Mouse (Mus musculus): ENCODE data around the gene Insrr. TPM values are rescaled to one million over a fixed set of nuclear protein-coding genes. Genes with fewer than 3 reads are reported as not detected.
A peak's percentile ranks its signal among the peaks of the same experiment; 100 is the strongest.

The Insrr gene
- 2.7 and 2.8 TPM in 2 replicates for polyA plus RNA-seq (2015; fragmentation: Nextera tagmentation; extraction: Ambion mirVana)

GRCm38 (mm10) chr3:87796736-87797334 lies at the start of gene Insrr:
Insrr (plus strand) TSS chr3:87796951.
- peak within 1 kb of the TSS; percentile 52; the same call in 1 of the 2 replicates for H3K9ac ChIP-seq (replicated peaks; ENCODE audit: low read length)
- ATAC-seq (ENCODE audit: low FRiP score, low TSS enrichment) = no peak; the same call in 1 of the 2 replicates

GRCm38 (mm10) chr3:87748431-87748830 lies 48.3 kb upstream of the Insrr start, which contains the start of gene Lrrc71:
Lrrc71 (minus strand) TSS chr3:87748625.
- no peak within 1 kb of the TSS for H3K27ac ChIP-seq (ENCODE audit: low read length)
- H3K27me3 ChIP-seq (ENCODE audit: insufficient read depth, low read length) = no peaks in the 10 kb centered on the region
- peaks cover 25% of the 10 kb centered on the region for H3K4me1 ChIP-seq (ENCODE audit: insufficient read depth, low read length)
- no peak within 1 kb of the TSS for H3K4me3 ChIP-seq (ENCODE audit: low read length)
- 39% methylated on average over 13 of the region's 13 CpGs for WGBS
- no peak within 1 kb of the TSS for H3K9ac ChIP-seq (replicated peaks; ENCODE audit: low read length)
- H3K4me2 ChIP-seq (replicated peaks; ENCODE audit: low read depth, low read length) = no peak within 1 kb of the TSS
- no peaks in the 10 kb centered on the region for H3K9me3 ChIP-seq (ENCODE audit: low read length)
- peaks cover 36% of the 10 kb centered on the region for H3K36me3 ChIP-seq (ENCODE audit: insufficient read depth, low read length)
- ATAC-seq (ENCODE audit: low FRiP score, low TSS enrichment) = peak; percentile 53

More at GRCm38 (mm10) chr3:87796736-87797334, at the start of gene Insrr:
- H3K4me2 ChIP-seq (replicated peaks; ENCODE audit: low read depth, low read length) = peak within 1 kb of the TSS; percentile 68
- no peaks in the 10 kb centered on the region for H3K9me3 ChIP-seq (ENCODE audit: low read length)
- 1% methylated on average over 29 of the region's 29 CpGs for WGBS
- H3K27me3 ChIP-seq (ENCODE audit: insufficient read depth, low read length) = peaks cover 95% of the 10 kb centered on the region
- peak within 1 kb of the TSS; percentile 44 for H3K4me3 ChIP-seq (ENCODE audit: low read length)
- no peak within 1 kb of the TSS for H3K27ac ChIP-seq (ENCODE audit: low read length)
- no peaks in the 10 kb centered on the region for H3K36me3 ChIP-seq (ENCODE audit: insufficient read depth, low read length)
- peaks cover 31% of the 10 kb centered on the region for H3K4me1 ChIP-seq (ENCODE audit: insufficient read depth, low read length)

DNA sequence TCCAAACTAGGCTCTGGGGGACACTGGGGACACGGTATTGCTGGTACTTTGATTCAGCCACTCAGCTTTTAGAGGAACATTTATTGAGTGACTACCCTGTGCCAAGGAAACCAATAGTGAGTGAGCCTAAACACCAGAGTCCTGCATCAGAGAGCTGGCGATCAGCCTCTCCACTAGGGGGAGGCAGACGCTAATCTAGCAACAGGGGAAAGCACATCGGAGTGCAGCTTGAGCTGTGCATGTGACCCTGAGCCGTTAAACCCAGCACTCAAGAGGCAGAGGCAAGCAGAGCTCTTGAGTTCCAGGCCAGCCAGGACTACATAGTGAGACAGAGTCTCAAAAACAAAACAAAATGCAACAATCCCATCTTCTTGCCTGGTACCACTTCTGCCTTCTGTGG lies 47.7 kb upstream of the Insrr start:
- H3K9me3 ChIP-seq (ENCODE audit: low read length) = no peaks in the 10 kb centered on the region
- no peak overlapping the region for H3K4me2 ChIP-seq (replicated peaks; ENCODE audit: low read depth, low read length)
- no peak; the same call in 1 of the 2 replicates for ATAC-seq (ENCODE audit: low FRiP score, low TSS enrichment)
- no peak overlapping the region for H3K4me3 ChIP-seq (ENCODE audit: low read length)
- H3K27me3 ChIP-seq (ENCODE audit: insufficient read depth, low read length) = no peaks in the 10 kb centered on the region
- peaks cover 42% of the 10 kb centered on the region for H3K36me3 ChIP-seq (ENCODE audit: insufficient read depth, low read length)
- H3K27ac ChIP-seq (ENCODE audit: low read length) = no peak overlapping the region
- WGBS = 25% methylated on average over 5 of the region's 5 CpGs
- H3K4me1 ChIP-seq (ENCODE audit: insufficient read depth, low read length) = peaks cover 25% of the 10 kb centered on the region
- no peak overlapping the region for H3K9ac ChIP-seq (replicated peaks; ENCODE audit: low read length)

GRCm38 (mm10) chr3:87749977-87750376 lies 46.8 kb upstream of the Insrr start:
- no peak overlapping the region for H3K9ac ChIP-seq (replicated peaks; ENCODE audit: low read length)
- H3K4me2 ChIP-seq (replicated peaks; ENCODE audit: low read depth, low read length) = no peak overlapping the region
- H3K27ac ChIP-seq (ENCODE audit: low read length) = no peak overlapping the region
- no peaks in the 10 kb centered on the region for H3K27me3 ChIP-seq (ENCODE audit: insufficient read depth, low read length)
- H3K9me3 ChIP-seq (ENCODE audit: low read length) = no peaks in the 10 kb centered on the region
- H3K4me1 ChIP-seq (ENCODE audit: insufficient read depth, low read length) = peaks cover 23% of the 10 kb centered on the region
- H3K36me3 ChIP-seq (ENCODE audit: insufficient read depth, low read length) = peaks cover 51% of the 10 kb centered on the region
- no peak overlapping the region for H3K4me3 ChIP-seq (ENCODE audit: low read length)
- WGBS = 94% methylated on average over 12 of the region's 12 CpGs
- no peak for ATAC-seq (ENCODE audit: low FRiP score, low TSS enrichment)

DNA sequence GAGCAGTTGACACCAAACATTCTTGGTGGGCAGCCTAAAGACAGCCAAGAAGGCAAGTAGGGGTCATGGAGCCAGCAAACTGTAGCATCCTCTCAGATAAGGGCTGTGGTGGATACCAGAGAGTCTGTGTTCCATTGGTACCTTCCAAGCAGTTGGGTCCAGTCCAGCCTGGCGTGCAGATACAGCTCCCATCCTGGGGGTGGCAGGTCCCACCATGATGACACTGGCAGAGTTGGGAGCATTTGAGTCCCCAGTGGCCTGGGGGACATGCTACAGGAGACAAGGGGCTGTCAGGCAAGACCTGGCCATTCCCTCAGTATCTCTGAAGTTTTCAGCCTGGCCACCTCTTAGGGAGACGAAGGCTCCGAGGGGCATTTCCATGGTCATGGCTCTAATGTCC lies 44.2 kb upstream of the Insrr start:
- no peak overlapping the region for H3K4me3 ChIP-seq (ENCODE audit: low read length)
- ATAC-seq (ENCODE audit: low FRiP score, low TSS enrichment) = no peak
- no peaks in the 10 kb centered on the region for H3K9me3 ChIP-seq (ENCODE audit: low read length)
- H3K27ac ChIP-seq (ENCODE audit: low read length) = no peak overlapping the region
- no peaks in the 10 kb centered on the region for H3K27me3 ChIP-seq (ENCODE audit: insufficient read depth, low read length)
- H3K36me3 ChIP-seq (ENCODE audit: insufficient read depth, low read length) = peaks cover 55% of the 10 kb centered on the region
- peaks cover 14% of the 10 kb centered on the region; the same call in 1 of the 2 replicates for H3K4me1 ChIP-seq (ENCODE audit: insufficient read depth, low read length)
- no peak overlapping the region for H3K9ac ChIP-seq (replicated peaks; ENCODE audit: low read length)
- H3K4me2 ChIP-seq (replicated peaks; ENCODE audit: low read depth, low read length) = no peak overlapping the region
- WGBS = 96% methylated on average over 3 of the region's 3 CpGs

- H3K36me3 ChIP-seq (ENCODE audit: insufficient read depth, low read length) = peaks cover 61% of the 10 kb centered on the region
- WGBS = 86% methylated on average over 13 of the region's 13 CpGs
Observed at GRCm38 (mm10) chr3:87753829-87754228, 42.9 kb upstream of the Insrr start.

GRCm38 (mm10) chr3:87755964-87756363 lies 40.8 kb upstream of the Insrr start:
- no peaks in the 10 kb centered on the region for H3K27me3 ChIP-seq (ENCODE audit: insufficient read depth, low read length)
- peak overlapping the region; percentile 47 for H3K4me2 ChIP-seq (replicated peaks; ENCODE audit: low read depth, low read length)
- peak overlapping the region; percentile 23; the same call in 1 of the 2 replicates for H3K4me3 ChIP-seq (ENCODE audit: low read length)
- peaks cover 57% of the 10 kb centered on the region for H3K36me3 ChIP-seq (ENCODE audit: insufficient read depth, low read length)
- no peaks in the 10 kb centered on the region for H3K9me3 ChIP-seq (ENCODE audit: low read length)
- ATAC-seq (ENCODE audit: low FRiP score, low TSS enrichment) = peak; percentile 87
- H3K27ac ChIP-seq (ENCODE audit: low read length) = no peak overlapping the region
- WGBS = 6% methylated on average over 24 of the region's 24 CpGs
- H3K4me1 ChIP-seq (ENCODE audit: insufficient read depth, low read length) = peaks cover 18% of the 10 kb centered on the region; the same call in 1 of the 2 replicates
- H3K9ac ChIP-seq (replicated peaks; ENCODE audit: low read length) = peak overlapping the region; percentile 26; the same call in 1 of the 2 replicates

More at GRCm38 (mm10) chr3:87753829-87754228, 42.9 kb upstream of the Insrr start:
- no peak overlapping the region for H3K4me2 ChIP-seq (replicated peaks; ENCODE audit: low read depth, low read length)
- no peak for ATAC-seq (ENCODE audit: low FRiP score, low TSS enrichment)
- H3K4me3 ChIP-seq (ENCODE audit: low read length) = no peak overlapping the region
- no peak overlapping the region for H3K9ac ChIP-seq (replicated peaks; ENCODE audit: low read length)
- no peak overlapping the region for H3K27ac ChIP-seq (ENCODE audit: low read length)
- H3K9me3 ChIP-seq (ENCODE audit: low read length) = no peaks in the 10 kb centered on the region
- peaks cover 6% of the 10 kb centered on the region; the same call in 1 of the 2 replicates for H3K4me1 ChIP-seq (ENCODE audit: insufficient read depth, low read length)
- no peaks in the 10 kb centered on the region for H3K27me3 ChIP-seq (ENCODE audit: insufficient read depth, low read length)

DNA sequence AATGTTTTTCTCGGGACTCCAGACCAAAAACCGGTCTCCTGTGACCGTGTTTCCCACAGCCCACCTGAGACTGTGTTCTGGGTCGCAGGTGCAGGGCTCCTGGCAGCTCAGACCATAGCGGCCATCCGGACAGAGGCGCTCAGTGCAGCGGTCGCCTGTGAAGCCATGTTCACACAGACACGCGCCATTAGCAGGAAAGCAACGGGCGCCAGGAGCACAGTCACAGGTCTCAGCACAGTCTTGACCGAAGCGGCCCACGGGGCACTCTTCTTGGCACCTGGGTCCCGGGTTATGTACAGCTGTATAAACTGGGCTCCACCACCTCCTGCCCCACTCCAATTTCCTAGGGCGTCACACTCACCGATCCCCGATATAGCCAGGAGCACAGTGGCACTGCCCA lies 40.3 kb upstream of the Insrr start:
- peaks cover 23% of the 10 kb centered on the region for H3K4me1 ChIP-seq (ENCODE audit: insufficient read depth, low read length)
- peak overlapping the region; percentile 47 for H3K4me2 ChIP-seq (replicated peaks; ENCODE audit: low read depth, low read length)
- H3K27ac ChIP-seq (ENCODE audit: low read length) = no peak overlapping the region
- peak overlapping the region; percentile 23; the same call in 1 of the 2 replicates for H3K4me3 ChIP-seq (ENCODE audit: low read length)
- ATAC-seq (ENCODE audit: low FRiP score, low TSS enrichment) = 0 out of 2 replicates have a peak, but pooled peaks have one; percentile 8
- no peak overlapping the region; the same call in 1 of the 2 replicates for H3K9ac ChIP-seq (replicated peaks; ENCODE audit: low read length)
- 48% methylated on average over 20 of the region's 20 CpGs for WGBS
- no peaks in the 10 kb centered on the region for H3K9me3 ChIP-seq (ENCODE audit: low read length)
- peaks cover 52% of the 10 kb centered on the region for H3K36me3 ChIP-seq (ENCODE audit: insufficient read depth, low read length)
- no peaks in the 10 kb centered on the region for H3K27me3 ChIP-seq (ENCODE audit: insufficient read depth, low read length)

DNA sequence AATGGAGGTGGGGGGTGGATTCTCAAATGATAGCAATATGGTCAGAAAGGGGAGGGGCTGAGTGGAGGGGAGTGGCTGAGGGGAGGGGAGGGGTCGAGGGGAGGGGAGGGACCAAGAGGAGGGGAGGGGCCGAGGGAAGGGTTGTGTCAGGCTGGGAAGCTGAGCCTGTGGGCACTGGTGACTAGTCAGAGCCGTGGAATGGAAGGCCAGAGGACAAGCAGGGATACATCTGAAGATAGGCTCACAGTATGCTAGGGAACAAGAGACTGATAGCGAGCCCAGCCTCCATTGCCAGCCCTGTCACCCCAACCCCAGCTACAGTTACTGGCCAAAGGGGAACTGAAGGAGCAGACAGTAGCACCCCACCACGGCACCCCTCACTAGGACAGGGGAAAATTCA lies 38.1 kb upstream of the Insrr start:
- WGBS = 51% methylated on average over 5 of the region's 5 CpGs
- H3K4me1 ChIP-seq (ENCODE audit: insufficient read depth, low read length) = peaks cover 44% of the 10 kb centered on the region
- no peak for ATAC-seq (ENCODE audit: low FRiP score, low TSS enrichment)
- H3K27ac ChIP-seq (ENCODE audit: low read length) = no peak overlapping the region
- H3K36me3 ChIP-seq (ENCODE audit: insufficient read depth, low read length) = peaks cover 34% of the 10 kb centered on the region
- H3K4me3 ChIP-seq (ENCODE audit: low read length) = no peak overlapping the region
- no peaks in the 10 kb centered on the region for H3K9me3 ChIP-seq (ENCODE audit: low read length)
- no peak overlapping the region for H3K4me2 ChIP-seq (replicated peaks; ENCODE audit: low read depth, low read length)
- H3K9ac ChIP-seq (replicated peaks; ENCODE audit: low read length) = no peak overlapping the region
- no peaks in the 10 kb centered on the region for H3K27me3 ChIP-seq (ENCODE audit: insufficient read depth, low read length)

Measured in kidney, embryonic 16.5 days (tissue).